Comparison of ENCODE assay signal across 25 mouse cellular contexts in genomic region chr1:39937609-39938008, GRCm38 (mm10). TPM values are rescaled to one million over a fixed set of nuclear protein-coding genes. Genes with fewer than 3 reads are reported as not detected.
DNase-seq lines count a peak whose midpoint lies in the region; ATAC-seq and TF ChIP-seq lines count a peak whose summit lies in the region.
"Had no signal": no experiment of that assay in that cellular context is flagged by ENCODE, and none has a peak within 500 bp of the region (broad histone marks: within the 10 kb centered on the region; RNA-seq: fewer than 3 reads in every experiment).

No protein-coding gene starts in this region.

- H3K9me3 ChIP-seq in liver, embryonic 11.5 days (ENCODE audit: control insufficient read depth, low read length), result no peaks in the 10 kb centered on the region
- H3K9me3 ChIP-seq in liver, embryonic 13.5 days (replicated peaks), result no peaks in the 10 kb centered on the region
- H3K9me3 ChIP-seq: hindbrain, embryonic 10.5 days; kidney, embryonic 15.5 days; megakaryocyte, embryonic 14.5 days; midbrain, embryonic 15.5 days; neural tube, embryonic 13.5 days; stomach, embryonic 15.5 days had no signal

- peak overlapping the region; percentile 21; the same call in 1 of the 2 replicates for H3K4me2 ChIP-seq in liver, embryonic 11.5 days
- peak overlapping the region; percentile 70 for H3K4me2 ChIP-seq in liver, embryonic 13.5 days
- H3K4me2 ChIP-seq: heart, embryonic 11.5 days; kidney, embryonic 15.5 days; lung, embryonic 14.5 days; midbrain, embryonic 15.5 days; neural tube, embryonic 13.5 days; stomach, embryonic 15.5 days had no signal

- no peak for TF ChIP-seq CTCF in gastrocnemius, adult 2 months (IDR thresholded peaks at IDR 0.05)

- H3K9ac ChIP-seq in liver, embryonic 11.5 days (ENCODE audit: low read depth, low read length), result no peak overlapping the region
- no peak overlapping the region for H3K9ac ChIP-seq in liver, embryonic 13.5 days
- H3K9ac ChIP-seq: kidney, embryonic 15.5 days; lung, embryonic 14.5 days; midbrain, embryonic 15.5 days; neural tube, embryonic 13.5 days; stomach, embryonic 15.5 days had no signal

- peak; percentile 72 for ATAC-seq in liver, embryonic 11.5 days (replicated peaks; ENCODE audit: low FRiP score)
- ATAC-seq in liver, embryonic 13.5 days (ENCODE audit: low read depth), result peak; percentile 67
- peak; percentile 65 for ATAC-seq in megakaryocyte-erythroid progenitor cell, adult 5-6 weeks (replicated peaks; ENCODE audit: low FRiP score, low TSS enrichment, poor library complexity, severe bottlenecking)
- ATAC-seq: CD4-positive, CD25-positive, alpha-beta regulatory T cell, adult 4 months; midbrain, embryonic 15.5 days had no signal

- peaks cover 50% of the 10 kb centered on the region for H3K4me1 ChIP-seq in liver, embryonic 11.5 days (replicated peaks; ENCODE audit: control insufficient read depth, insufficient read depth, low read length)
- H3K4me1 ChIP-seq in liver, embryonic 13.5 days (replicated peaks), result peaks cover 70% of the 10 kb centered on the region

- DNase-seq in gastrocnemius, adult 2 months, result no peak
- no peak for DNase-seq in gastrocnemius, postnatal 4 days (ENCODE audit: low spot score in 2 of 2)
- no peak for DNase-seq in liver, embryonic 11.5 days (ENCODE audit: low spot score)
- DNase-seq in liver, result no peak
- DNase-seq in liver, embryonic 13.5 days, result peak; percentile 45
- no peak for DNase-seq in heart, adult 8-10 months (ENCODE audit: low spot score)
- DNase-seq in spleen, postnatal 14 days (ENCODE audit: low spot score in 2 of 2), result no peak
- DNase-seq: adrenal gland, postnatal 36 days; cerebellum, adult 11-12 months; kidney, adult 11 months; kidney, postnatal 4 days; layer of hippocampus, adult 9-11 months; lung, embryonic 14.5 days; right cerebral cortex, adult 18-20 months; right cerebral cortex, postnatal 4 days; thymus, adult 2 months had no signal

- 39% methylated on average over 4 of the region's 4 CpGs for WGBS in liver, embryonic 11.5 days
- WGBS in liver, embryonic 13.5 days (ENCODE audit: insufficient replicate concordance), result 27% methylated on average over 4 of the region's 4 CpGs

- no peak overlapping the region for H3K4me3 ChIP-seq in gastrocnemius, adult 2 months
- H3K4me3 ChIP-seq in liver, embryonic 11.5 days (ENCODE audit: low read depth, low read length), result no peak overlapping the region
- H3K4me3 ChIP-seq in liver, embryonic 13.5 days (replicated peaks), result no peak overlapping the region
- H3K4me3 ChIP-seq: hindbrain, embryonic 10.5 days; kidney, embryonic 15.5 days; megakaryocyte, embryonic 14.5 days; midbrain, embryonic 15.5 days; neural tube, embryonic 13.5 days; stomach, embryonic 15.5 days had no signal

- H3K27me3 ChIP-seq in liver, embryonic 11.5 days (replicated peaks; ENCODE audit: control insufficient read depth, insufficient read depth, low read length), result no peaks in the 10 kb centered on the region
- no peaks in the 10 kb centered on the region for H3K27me3 ChIP-seq in liver, embryonic 13.5 days
- H3K27me3 ChIP-seq: kidney, embryonic 15.5 days; midbrain, embryonic 15.5 days; neural tube, embryonic 13.5 days; stomach, embryonic 15.5 days had no signal

- H3K27ac ChIP-seq in gastrocnemius, adult 2 months, result peak overlapping the region; percentile 28; the same call in 1 of the 2 replicates
- H3K27ac ChIP-seq in liver, embryonic 11.5 days (ENCODE audit: low read depth, low read length), result peak overlapping the region; percentile 11
- H3K27ac ChIP-seq in liver, embryonic 13.5 days, result peak overlapping the region; percentile 75
- H3K27ac ChIP-seq: hindbrain, embryonic 10.5 days; kidney, embryonic 15.5 days; midbrain, embryonic 15.5 days; neural tube, embryonic 13.5 days; stomach, embryonic 15.5 days had no signal

- intact Hi-C loops in gastrocnemius, adult 2 months (cut with DNase I), result loop anchor here (5.0 kb wide), 1 partner anchor 35 kb away; the partner anchor contains the start of gene Map4k4

- no peaks in the 10 kb centered on the region for H3K36me3 ChIP-seq in liver, embryonic 11.5 days (ENCODE audit: control insufficient read depth, insufficient read depth, low read length)
- H3K36me3 ChIP-seq in liver, embryonic 13.5 days, result no peaks in the 10 kb centered on the region
- H3K36me3 ChIP-seq: kidney, embryonic 15.5 days; midbrain, embryonic 15.5 days; stomach, embryonic 15.5 days had no signal

RNA-seq across cellular contexts. Expression of gene Map4k4, which starts 36.9 kb away (rescaled TPM):
- 10 to 100 TPM; 23.2 to 28.3 TPM for total RNA-seq in gastrocnemius, adult 2 months (2021)
- total RNA-seq in gastrocnemius, postnatal 4 days (2021), result 100 to 1,000 TPM; 156 to 168 TPM
- polyA plus RNA-seq in liver, embryonic 11.5 days (2014; fragmentation: Nextera tagmentation; extraction: Ambion mirVana), result 12.5 and 13.6 TPM in 2 replicates
- 3.5 and 3.8 TPM in 2 replicates for polyA plus RNA-seq in liver, embryonic 13.5 days (2015; fragmentation: Nextera tagmentation; extraction: Ambion mirVana)
- 20.4 and 29.0 TPM in 2 replicates for total RNA-seq in megakaryocyte-erythroid progenitor cell, adult 5-6 weeks (2014; fragmentation: Nextera tagmentation)
- total RNA-seq in megakaryocyte-erythroid progenitor cell, adult 5-6 weeks (2017), result 29.6 and 49.0 TPM in 2 replicates
- total RNA-seq in heart, adult 8-10 months (2022), result 100 to 1,000 TPM in 3 of 4 experiments, 10 to 100 TPM in 1; 98.5 to 135 (median 109) TPM

Comparison
In these comparisons a context has a peak if more than half of its experiments do, and no peak if none do; other contexts are left out.
1. H3K27ac ChIP-seq: peak in every context shown above with its lines; median percentile 75 in liver, embryonic 13.5 days; 28 in gastrocnemius, adult 2 months; 11 in liver, embryonic 11.5 days.